Mouse (Mus musculus) brain, embryonic 14.5 days (tissue): ENCODE measurements around the gene Lmx1a.

Experiments used
- CTCF ChIP-seq: fragments of 200-500 bp; IDR thresholded peaks from 2 replicates; pipeline ENCODE4 v1.5.1; 2012; ENCODE audit warnings: inconsistent platforms, mild to moderate bottlenecking, moderate library complexity, borderline replicate concordance; ENCODE audit not compliant: insufficient read depth, insufficient read length; ENCODE audit errors: extremely low read depth
- POLR2A ChIP-seq: fragments of 200-500 bp; IDR thresholded peaks from 2 replicates; pipeline ENCODE4 v1.6.1; 2012; ENCODE audit warnings: mild to moderate bottlenecking, inconsistent platforms, borderline replicate concordance; ENCODE audit not compliant: poor library complexity, insufficient read depth, insufficient read length, severe bottlenecking; ENCODE audit errors: extremely low read depth

GRCm38 (mm10) chr1:167789448-167789847, 100.4 kb downstream of the Lmx1a start:
- TF ChIP-seq CTCF (no peak), POLR2A (no peak)
